Mouse (Mus musculus) CH12F3 (cell line): Measurements from ENCODE around the gene H2afy2.

Experiments used
- in situ Hi-C: fragments of 300-500 bp; cut with MboI; formaldehyde crosslinking; loops from 2 replicates; pipeline ENCODE4 v1.14.3; 2020; ENCODE audit warnings: low sequenced_read_pairs

The H2afy2 gene

GRCm38 (mm10) chr10:61693563-61693962 is 90.4 kb downstream of the H2afy2 start:
- in situ Hi-C loops, result no loop called here

GRCm38 (mm10) chr10:61689405-61689804 is 94.5 kb downstream of the H2afy2 start:
- in situ Hi-C loops, result no loop called here
